Mouse (Mus musculus) layer of hippocampus, adult 2 months (tissue): ENCODE measurements around the gene Tbx5. TPM values are rescaled to one million over a fixed set of nuclear protein-coding genes. Genes with fewer than 3 reads are reported as not detected.

Experiments
- DNase-seq, 2 experiments: peaks; one replicate each; pipeline ENCODE4 v3.0.0; 2022; ENCODE audit warnings: low spot score in 2 of 2
- H3K27ac ChIP-seq: fragments of 200-600 bp; 2 replicates; pipeline ENCODE4 v1.8.1; 2022
- H3K4me3 ChIP-seq: fragments of 200-600 bp; 2 replicates; pipeline ENCODE4 v1.8.1; 2022; ENCODE audit warnings: mild to moderate bottlenecking
- CTCF ChIP-seq: fragments of 200-600 bp; conservative IDR thresholded peaks from 2 replicates; pipeline ENCODE4 v1.8.1; 2022; ENCODE audit warnings: antibody characterized with exemption, mild to moderate bottlenecking, moderate library complexity
- total RNA-seq, 2 experiments: library from RNA; stranded (reverse); gene quantifications; 2 replicates each; pipeline ENCODE4 v1.2.3; 2021

The Tbx5 gene
- total RNA-seq, 2 experiments from 2014 or later = not detected

DNA sequence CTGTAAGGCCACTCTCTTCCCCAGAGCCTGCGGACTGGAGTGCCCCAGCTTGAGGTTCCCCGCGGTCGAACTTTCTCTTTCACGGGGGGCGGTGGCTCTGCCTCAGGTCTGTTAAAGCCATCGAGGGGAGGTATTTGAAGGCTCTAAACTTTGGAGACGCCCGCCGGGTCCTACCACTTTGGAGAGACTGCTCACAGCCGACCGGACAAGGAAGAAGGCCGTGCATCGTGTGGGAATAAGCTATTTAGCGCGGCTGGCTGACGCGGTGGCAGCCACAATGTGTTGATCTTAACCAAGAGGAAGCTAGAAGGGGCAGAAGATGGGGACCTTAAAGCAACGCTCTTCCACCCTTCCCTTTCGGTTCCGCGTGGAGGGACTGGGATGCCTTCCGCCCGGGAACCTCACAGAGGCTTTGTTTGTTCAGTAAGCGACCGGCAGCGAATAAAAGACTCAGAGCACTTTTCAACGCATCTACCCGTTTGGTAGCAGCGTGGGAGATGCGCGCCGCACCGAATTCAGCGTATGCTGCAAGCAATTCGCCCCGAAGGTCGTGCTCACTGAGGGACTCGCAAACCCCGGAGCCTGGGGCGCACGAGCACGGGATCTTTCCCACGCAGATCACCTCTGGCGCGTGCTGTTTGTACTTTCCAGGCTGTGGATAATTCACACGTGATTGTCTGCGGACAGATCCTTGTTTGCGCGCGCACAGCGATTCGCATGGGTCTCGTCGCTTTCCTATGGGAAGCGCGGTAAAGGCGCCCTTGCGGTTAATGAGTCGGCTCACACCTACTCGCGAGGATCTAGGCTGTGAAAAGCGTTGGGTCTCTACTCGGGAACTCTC lies 28.8 kb upstream of the Tbx5 start:
- Histone ChIP-seq H3K4me3 (no peak overlapping the region), H3K27ac (no peak overlapping the region)
- DNase-seq = no peak
- no peak for TF ChIP-seq CTCF

DNA sequence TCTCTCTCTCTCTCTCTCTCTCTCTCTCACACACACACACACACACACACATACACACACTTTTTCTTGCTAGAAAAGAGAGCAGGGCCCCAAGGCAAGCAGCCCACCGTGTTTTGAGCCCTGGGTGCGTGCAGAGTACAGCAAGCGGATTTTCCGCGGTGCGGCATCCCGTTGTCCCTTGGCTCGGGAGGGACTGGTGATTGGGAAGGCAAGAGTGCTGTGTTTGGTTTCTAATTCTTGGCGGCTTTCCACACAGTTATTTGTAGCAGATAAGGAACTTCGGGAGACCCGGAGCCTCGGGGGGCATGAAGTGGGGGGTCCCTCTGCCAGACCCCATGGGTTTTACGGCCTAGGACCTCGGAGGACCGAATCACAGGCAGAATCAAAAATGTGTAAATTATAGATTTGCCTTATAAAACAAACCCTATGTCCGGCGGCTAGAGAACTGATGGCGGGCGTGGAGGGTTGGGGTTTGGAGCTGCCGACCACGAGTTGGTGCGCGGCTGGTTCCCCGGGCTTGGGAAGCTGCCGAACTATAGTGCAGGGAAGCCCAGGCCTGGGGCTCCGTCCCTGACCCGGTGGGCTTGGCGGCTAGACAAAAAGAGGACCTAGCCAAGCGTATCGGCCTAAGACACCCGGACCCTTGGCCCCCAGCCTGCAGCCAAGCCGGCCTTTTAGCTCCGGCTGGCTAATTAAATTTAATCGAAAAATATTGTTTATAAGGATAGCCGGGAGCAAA lies 28.0 kb upstream of the Tbx5 start:
- Histone ChIP-seq H3K4me3 (no peak overlapping the region), H3K27ac (no peak overlapping the region)
- TF ChIP-seq CTCF = no peak
- no peak for DNase-seq

DNA sequence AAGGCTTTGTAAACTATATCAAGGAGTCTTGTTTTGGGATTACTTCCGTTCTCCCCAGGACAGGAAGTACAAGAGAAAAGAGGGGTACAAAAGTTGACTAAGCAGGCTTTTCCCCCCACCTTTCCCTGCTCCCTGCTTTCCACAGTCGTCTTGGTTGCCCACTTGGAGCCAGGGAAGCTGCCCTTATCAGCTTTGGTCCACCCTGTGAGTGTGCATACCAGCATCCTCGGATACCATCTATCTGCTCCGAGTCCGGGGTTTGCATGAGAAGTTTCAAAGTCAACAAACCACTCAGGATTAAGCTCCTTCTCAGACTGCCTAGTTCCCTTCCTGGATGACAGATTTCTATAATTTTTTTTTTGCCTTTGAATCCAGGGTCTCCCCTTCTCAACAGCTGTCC lies 26.8 kb upstream of the Tbx5 start:
- TF ChIP-seq CTCF = no peak
- no peak for DNase-seq
- H3K4me3 ChIP-seq = no peak overlapping the region
- no peak overlapping the region for H3K27ac ChIP-seq

DNA sequence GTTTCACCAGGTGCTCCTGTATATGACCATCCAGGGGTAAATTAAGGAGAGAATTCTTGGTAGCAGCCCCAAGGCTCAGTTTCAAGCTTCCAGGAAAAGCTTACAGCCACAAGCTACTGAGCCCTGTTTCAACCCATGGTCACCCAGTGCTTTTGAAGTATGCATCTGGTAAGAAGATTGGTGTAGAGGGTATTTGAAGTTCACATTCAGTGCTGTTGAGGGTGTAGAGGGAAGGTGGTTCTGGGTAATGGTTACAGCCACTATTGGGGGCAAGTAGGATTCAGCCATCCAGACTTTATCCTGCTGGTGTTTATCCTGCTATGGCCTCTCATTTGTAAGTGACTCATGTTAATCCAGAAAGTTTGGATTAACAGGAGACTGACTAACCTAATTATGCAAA lies 26.0 kb upstream of the Tbx5 start:
- no peak for DNase-seq
- Histone ChIP-seq H3K4me3 (no peak overlapping the region), H3K27ac (no peak overlapping the region)
- no peak for TF ChIP-seq CTCF

DNA sequence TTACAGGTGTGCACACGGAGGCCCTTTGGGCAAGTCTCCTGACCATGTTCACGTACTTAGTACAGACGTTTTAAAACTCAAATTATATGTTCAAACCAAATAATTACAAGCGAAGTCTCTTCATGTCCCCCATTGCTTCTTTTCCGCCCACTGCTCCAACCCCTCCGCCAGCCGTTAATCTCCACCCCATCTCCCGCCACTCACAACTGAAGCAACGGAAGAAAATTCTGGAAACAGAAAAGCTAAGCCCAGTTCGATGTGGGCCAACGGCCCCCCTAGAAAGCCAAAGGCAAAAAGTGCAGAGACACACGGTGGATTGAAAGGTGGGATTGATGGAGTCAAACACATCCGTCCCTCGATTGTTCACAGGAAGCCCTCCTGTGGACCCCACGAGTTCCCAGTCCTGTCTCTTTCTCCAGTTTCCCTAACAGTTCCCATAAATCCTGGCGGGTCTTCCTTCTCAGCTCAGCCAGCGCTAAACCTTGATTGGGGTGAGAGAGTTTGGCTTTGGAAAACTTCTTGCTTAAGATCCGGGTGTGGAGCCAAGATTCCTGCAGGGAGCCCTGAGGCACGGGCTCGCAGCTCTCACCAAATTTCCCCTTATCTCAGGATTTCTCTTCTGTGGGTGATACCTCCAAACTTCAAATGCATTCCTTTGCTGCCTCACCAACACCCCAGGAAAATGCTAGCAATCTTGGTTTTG lies 24.8 kb upstream of the Tbx5 start:
- Histone ChIP-seq H3K4me3 (no peak overlapping the region), H3K27ac (no peak overlapping the region)
- DNase-seq = no peak
- TF ChIP-seq CTCF = no peak

DNA sequence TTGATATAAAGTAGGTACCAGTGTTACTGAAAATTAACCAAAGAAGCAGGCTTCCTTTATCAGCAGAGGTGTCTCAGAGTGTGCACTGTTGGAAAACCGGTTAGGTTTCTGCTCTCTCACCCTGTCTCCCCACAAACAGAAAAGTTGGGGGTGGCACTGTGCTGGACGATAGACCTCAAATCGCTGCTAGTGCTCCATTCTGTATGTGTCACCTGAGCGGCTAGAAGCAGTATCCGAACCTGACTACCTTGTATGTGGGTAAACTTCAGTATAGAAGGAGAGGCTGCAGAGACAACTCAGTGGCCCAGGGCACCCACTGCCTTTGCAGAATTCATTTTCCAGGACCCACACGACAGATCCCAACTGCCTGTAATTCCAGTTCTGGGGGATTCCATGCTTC lies 23.8 kb upstream of the Tbx5 start:
- Histone ChIP-seq H3K4me3 (no peak overlapping the region), H3K27ac (no peak overlapping the region)
- no peak for DNase-seq
- no peak for TF ChIP-seq CTCF

DNA sequence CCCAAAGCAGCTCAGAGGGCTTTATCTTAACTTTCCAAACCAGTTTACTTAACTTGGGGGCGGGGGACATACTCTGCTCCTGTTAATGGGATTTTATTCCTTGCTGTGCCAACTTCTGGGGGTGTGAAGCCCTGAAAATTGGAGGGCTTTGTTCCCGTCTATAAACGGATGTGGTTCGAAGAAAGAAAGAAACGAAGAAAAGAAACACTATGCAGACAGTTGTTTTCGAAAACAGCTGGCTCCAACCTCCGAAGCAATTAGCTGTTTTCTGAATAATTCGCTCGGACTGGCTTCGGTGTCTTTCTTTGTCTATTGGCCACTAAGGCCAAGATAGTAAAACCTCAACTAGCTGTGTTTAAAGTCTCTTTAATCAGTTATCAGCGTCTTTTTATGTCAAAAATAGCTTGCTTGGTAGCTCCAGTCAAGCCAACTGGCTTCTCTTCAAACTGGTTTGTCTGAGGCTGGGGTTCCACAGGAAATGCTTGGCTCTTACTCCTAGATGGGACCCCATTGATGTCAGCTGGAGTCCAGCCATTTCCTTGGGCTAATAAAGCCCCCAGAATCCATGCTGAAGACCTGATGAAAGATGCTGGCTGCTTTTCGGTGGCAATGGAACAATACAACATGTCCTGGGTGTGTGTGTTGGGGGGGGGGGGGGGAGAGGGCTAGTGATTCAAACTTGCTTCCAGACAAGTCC lies 21.3 kb upstream of the Tbx5 start:
- no peak overlapping the region for H3K4me3 ChIP-seq
- no peak for DNase-seq

DNA sequence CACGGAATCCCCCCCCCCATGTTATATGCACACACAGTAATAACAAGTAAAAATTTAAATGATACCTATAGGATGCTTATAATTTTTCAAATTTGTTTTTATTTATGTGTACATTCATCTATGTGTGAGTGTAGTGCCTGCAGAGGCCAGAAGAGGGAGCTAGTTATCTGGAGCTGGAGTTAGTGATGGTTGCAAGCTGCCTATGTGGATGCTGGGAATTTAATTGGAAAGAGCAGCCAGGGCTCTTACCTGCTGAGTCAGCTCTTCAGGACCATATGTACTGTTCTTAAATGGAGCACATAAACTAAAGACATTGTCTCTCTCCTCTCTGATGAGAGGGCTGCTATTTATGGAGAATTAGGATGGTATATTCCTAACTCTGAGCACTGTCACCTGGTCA lies 17.2 kb upstream of the Tbx5 start:
- Histone ChIP-seq H3K4me3 (no peak overlapping the region), H3K27ac (no peak overlapping the region)
- no peak for DNase-seq
- peak; percentile 47 for TF ChIP-seq CTCF

More for the DNA sequence above, 21.3 kb upstream of the Tbx5 start:
- no peak for TF ChIP-seq CTCF
- no peak overlapping the region for H3K27ac ChIP-seq

DNA sequence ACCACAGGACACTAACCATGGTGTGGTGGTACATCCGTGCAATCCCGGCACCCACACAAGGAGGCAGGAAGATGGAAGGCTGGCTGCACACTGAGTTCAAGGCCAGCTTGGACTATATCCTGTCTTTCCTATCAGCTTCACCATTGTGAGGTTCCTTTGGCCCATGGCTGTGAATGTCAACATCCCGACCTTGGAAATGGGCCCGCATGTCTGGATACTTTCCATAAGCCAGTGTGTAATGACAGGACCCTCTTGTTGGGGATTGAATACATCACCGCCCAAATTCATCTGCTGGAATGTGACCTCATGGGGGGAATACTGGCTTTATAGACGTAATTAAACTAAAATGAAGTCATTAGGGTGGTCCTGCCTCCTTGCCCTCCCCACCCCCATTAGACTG lies 12.0 kb upstream of the Tbx5 start:
- Histone ChIP-seq H3K27ac (no peak overlapping the region), H3K4me3 (no peak overlapping the region)
- no peak for DNase-seq
- TF ChIP-seq CTCF = no peak

DNA sequence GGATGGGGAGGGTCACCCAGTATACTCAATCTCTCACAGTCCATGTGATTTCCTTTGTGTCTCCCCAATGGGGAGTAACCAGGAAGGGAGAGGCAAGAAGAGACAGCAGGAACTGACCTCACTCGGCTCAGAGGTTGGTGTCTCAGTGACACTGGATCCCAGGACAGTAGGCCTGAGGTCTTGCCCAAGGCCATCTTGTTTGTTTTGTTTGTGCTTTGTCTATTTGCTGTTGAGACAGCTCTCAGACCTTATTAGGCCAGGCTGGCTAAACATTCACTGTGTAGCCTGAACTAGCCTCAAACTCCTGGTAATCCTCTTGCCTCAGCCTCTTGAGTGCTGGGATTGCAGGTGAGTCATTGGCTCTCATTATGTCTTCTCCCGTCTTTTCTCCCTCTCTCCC lies 11.0 kb upstream of the Tbx5 start:
- no peak overlapping the region for H3K27ac ChIP-seq
- no peak overlapping the region for H3K4me3 ChIP-seq
- no peak for DNase-seq
- no peak for TF ChIP-seq CTCF

DNA sequence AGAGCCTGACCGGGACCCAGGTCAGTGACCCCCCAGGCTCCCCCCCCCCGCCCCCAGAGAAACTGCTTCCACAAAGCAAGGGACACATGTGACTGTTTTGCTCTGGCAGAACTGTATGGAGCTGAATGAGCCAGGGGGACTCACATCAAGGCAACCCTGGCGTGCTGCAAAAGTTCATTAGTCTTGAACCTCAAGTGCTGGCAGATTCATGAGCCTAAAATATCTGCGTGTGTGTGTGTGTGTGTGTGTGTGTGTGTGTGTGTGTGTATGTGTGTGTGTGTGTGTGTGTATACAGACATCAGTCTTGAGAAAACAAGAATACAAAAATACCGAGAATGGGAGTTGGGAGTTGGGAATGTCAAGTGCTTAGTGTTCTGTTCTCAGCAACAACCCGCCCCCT lies 5.1 kb upstream of the Tbx5 start:
- no peak for DNase-seq
- TF ChIP-seq CTCF = no peak
- Histone ChIP-seq H3K27ac (no peak overlapping the region), H3K4me3 (no peak overlapping the region)

DNA sequence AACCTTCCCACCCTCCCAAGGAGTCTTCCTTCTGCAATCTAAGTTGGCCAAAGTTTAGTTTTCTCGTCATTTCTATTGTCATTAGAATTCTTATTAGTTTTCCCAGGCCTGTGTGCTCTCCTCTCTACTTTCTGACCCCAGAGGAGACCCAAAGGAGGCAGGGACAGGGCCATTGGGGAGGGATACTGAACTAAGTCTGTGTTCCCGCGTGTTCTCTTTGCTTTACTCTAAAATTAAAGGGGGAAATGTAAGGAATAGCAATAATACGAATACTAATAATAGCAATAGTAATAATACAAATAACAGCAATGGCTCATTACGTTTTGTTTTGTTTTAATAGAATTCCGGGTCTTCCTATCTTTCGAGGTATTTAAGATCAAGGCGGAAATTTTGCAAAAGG lies 1.9 kb upstream of the Tbx5 start:
- TF ChIP-seq CTCF = no peak
- Histone ChIP-seq H3K4me3 (no peak overlapping the region), H3K27ac (no peak overlapping the region)
- no peak for DNase-seq
